Mouse (Mus musculus): ENCODE measurements at regions not wholly inside any gene's neighbourhood (a gene's known extent, or its start where the extent isn't known, plus 50 kb on each side); places are given as distances from the start of the nearest gene placed in this dataset.

- Histone ChIP-seq H3K9me3 (replicated peaks) (no peaks in the 10 kb centered on the region), H3K4me2 (no peak overlapping the region), H3K4me1 (peaks cover 41% of the 10 kb centered on the region), H3K36me3 (no peaks in the 10 kb centered on the region), H3K4me3 (replicated peaks) (no peak overlapping the region), H3K9ac (no peak overlapping the region), H3K27ac (no peak overlapping the region), H3K27me3 (no peaks in the 10 kb centered on the region)
- 65% methylated on average over 4 of the region's 4 CpGs for WGBS
- no peak for ATAC-seq (replicated peaks; ENCODE audit: low FRiP score)
These were observed 102.2 kb upstream of the Sulf2 start for GRCm38 (mm10) chr2:166257666-166258065.

GRCm38 (mm10) chr2:166256193-166256592 is 100.7 kb upstream of the Sulf2 start:
- Histone ChIP-seq H3K9me3 (replicated peaks) (no peaks in the 10 kb centered on the region), H3K4me2 (no peak overlapping the region), H3K36me3 (no peaks in the 10 kb centered on the region), H3K4me1 (peaks cover 26% of the 10 kb centered on the region), H3K27me3 (no peaks in the 10 kb centered on the region), H3K9ac (no peak overlapping the region), H3K4me3 (replicated peaks) (no peak overlapping the region), H3K27ac (no peak overlapping the region)
- 77% methylated on average over 10 of the region's 10 CpGs for WGBS
- no peak for ATAC-seq (replicated peaks; ENCODE audit: low FRiP score)

- H3K27ac ChIP-seq = no peak overlapping the region
- H3K4me2 ChIP-seq = no peak overlapping the region
- H3K27me3 ChIP-seq = no peaks in the 10 kb centered on the region
- H3K4me1 ChIP-seq = peaks cover 30% of the 10 kb centered on the region
- no peaks in the 10 kb centered on the region for H3K36me3 ChIP-seq
- ATAC-seq (replicated peaks; ENCODE audit: low FRiP score) = no peak
- no peak overlapping the region for H3K9ac ChIP-seq
- H3K9me3 ChIP-seq (replicated peaks) = no peaks in the 10 kb centered on the region
- H3K4me3 ChIP-seq (replicated peaks) = no peak overlapping the region
- WGBS = 89% methylated on average over 6 of the region's 6 CpGs
These were observed 99.1 kb upstream of the Sulf2 start for GRCm38 (mm10) chr2:166254581-166254980.

GRCm38 (mm10) chr2:166252107-166252506 is 96.6 kb upstream of the Sulf2 start:
- no peak for ATAC-seq (replicated peaks; ENCODE audit: low FRiP score)
- no peaks in the 10 kb centered on the region for H3K36me3 ChIP-seq
- no peak overlapping the region for H3K4me2 ChIP-seq
- no peak overlapping the region for H3K4me3 ChIP-seq (replicated peaks)
- no peaks in the 10 kb centered on the region for H3K9me3 ChIP-seq (replicated peaks)
- 93% methylated on average over 3 of the region's 3 CpGs for WGBS
- H3K27ac ChIP-seq = no peak overlapping the region
- H3K27me3 ChIP-seq = no peaks in the 10 kb centered on the region
- H3K4me1 ChIP-seq = peaks cover 23% of the 10 kb centered on the region
- no peak overlapping the region for H3K9ac ChIP-seq

GRCm38 (mm10) chr2:166251421-166251820 is 96.0 kb upstream of the Sulf2 start:
- no peaks in the 10 kb centered on the region for H3K27me3 ChIP-seq
- 57% methylated on average over 5 of the region's 5 CpGs for WGBS
- H3K36me3 ChIP-seq = no peaks in the 10 kb centered on the region
- no peak overlapping the region for H3K4me3 ChIP-seq (replicated peaks)
- no peak overlapping the region for H3K9ac ChIP-seq
- no peaks in the 10 kb centered on the region for H3K9me3 ChIP-seq (replicated peaks)
- peak overlapping the region; percentile 54 for H3K27ac ChIP-seq
- ATAC-seq (replicated peaks; ENCODE audit: low FRiP score) = no peak
- H3K4me1 ChIP-seq = peaks cover 28% of the 10 kb centered on the region
- no peak overlapping the region for H3K4me2 ChIP-seq

GRCm38 (mm10) chr2:166250571-166250970 is 95.1 kb upstream of the Sulf2 start:
- no peak overlapping the region for H3K4me3 ChIP-seq (replicated peaks)
- no peaks in the 10 kb centered on the region for H3K9me3 ChIP-seq (replicated peaks)
- no peaks in the 10 kb centered on the region for H3K27me3 ChIP-seq
- WGBS = 78% methylated on average over 10 of the region's 10 CpGs
- no peak for ATAC-seq (replicated peaks; ENCODE audit: low FRiP score)
- H3K27ac ChIP-seq = peak overlapping the region; percentile 54
- H3K4me2 ChIP-seq = no peak overlapping the region
- no peaks in the 10 kb centered on the region for H3K36me3 ChIP-seq
- H3K4me1 ChIP-seq = peaks cover 33% of the 10 kb centered on the region
- H3K9ac ChIP-seq = no peak overlapping the region

GRCm38 (mm10) chr2:166249338-166249950 is 94.0 kb upstream of the Sulf2 start:
- no peak for ATAC-seq (replicated peaks; ENCODE audit: low FRiP score)
- 21% methylated on average over 7 of the region's 7 CpGs for WGBS
- Histone ChIP-seq H3K27me3 (no peaks in the 10 kb centered on the region), H3K4me3 (replicated peaks) (no peak overlapping the region), H3K4me1 (peaks cover 42% of the 10 kb centered on the region), H3K9me3 (replicated peaks) (no peaks in the 10 kb centered on the region), H3K4me2 (no peak overlapping the region), H3K9ac (no peak overlapping the region), H3K27ac (peak overlapping the region; percentile 6; the same call in 1 of the 2 replicates), H3K36me3 (no peaks in the 10 kb centered on the region)

- H3K4me3 ChIP-seq (replicated peaks) = no peak overlapping the region
- H3K27me3 ChIP-seq = no peaks in the 10 kb centered on the region
- H3K36me3 ChIP-seq = no peaks in the 10 kb centered on the region
- no peak for ATAC-seq (replicated peaks; ENCODE audit: low FRiP score)
- 80% methylated on average over 17 of the region's 17 CpGs for WGBS
- H3K9ac ChIP-seq = no peak overlapping the region
- H3K4me2 ChIP-seq = no peak overlapping the region
- H3K27ac ChIP-seq = no peak overlapping the region
- H3K4me1 ChIP-seq = peaks cover 45% of the 10 kb centered on the region
- no peaks in the 10 kb centered on the region for H3K9me3 ChIP-seq (replicated peaks)
These were observed 91.1 kb upstream of the Sulf2 start for GRCm38 (mm10) chr2:166246401-166247189.

GRCm38 (mm10) chr2:166245219-166245618 is 89.8 kb upstream of the Sulf2 start:
- Histone ChIP-seq H3K9ac (no peak overlapping the region), H3K27me3 (no peaks in the 10 kb centered on the region), H3K36me3 (no peaks in the 10 kb centered on the region), H3K4me2 (no peak overlapping the region), H3K4me1 (peaks cover 36% of the 10 kb centered on the region), H3K27ac (no peak overlapping the region), H3K9me3 (replicated peaks) (peaks cover 5% of the 10 kb centered on the region; the same call in 1 of the 2 replicates), H3K4me3 (replicated peaks) (no peak overlapping the region)
- 20% methylated on average over 8 of the region's 8 CpGs for WGBS
- 0 out of 2 replicates have a peak, but pooled peaks have one; percentile 27 for ATAC-seq (replicated peaks; ENCODE audit: low FRiP score)

- Histone ChIP-seq H3K4me3 (replicated peaks) (no peak overlapping the region), H3K9me3 (replicated peaks) (peaks cover 8% of the 10 kb centered on the region; the same call in 1 of the 2 replicates), H3K27me3 (no peaks in the 10 kb centered on the region), H3K36me3 (no peaks in the 10 kb centered on the region), H3K27ac (no peak overlapping the region), H3K9ac (no peak overlapping the region), H3K4me1 (peaks cover 28% of the 10 kb centered on the region), H3K4me2 (no peak overlapping the region)
- 66% methylated on average over 14 of the region's 14 CpGs for WGBS
- no peak for ATAC-seq (replicated peaks; ENCODE audit: low FRiP score)
These were observed 87.5 kb upstream of the Sulf2 start for GRCm38 (mm10) chr2:166242786-166243521.

GRCm38 (mm10) chr2:166241310-166241709 is 85.8 kb upstream of the Sulf2 start:
- H3K27ac ChIP-seq = no peak overlapping the region
- no peak overlapping the region for H3K4me3 ChIP-seq (replicated peaks)
- no peaks in the 10 kb centered on the region for H3K36me3 ChIP-seq
- H3K27me3 ChIP-seq = no peaks in the 10 kb centered on the region
- WGBS = 89% methylated on average over 3 of the region's 3 CpGs
- peaks cover 8% of the 10 kb centered on the region; the same call in 1 of the 2 replicates for H3K9me3 ChIP-seq (replicated peaks)
- ATAC-seq (replicated peaks; ENCODE audit: low FRiP score) = no peak
- H3K4me1 ChIP-seq = peaks cover 31% of the 10 kb centered on the region
- no peak overlapping the region for H3K9ac ChIP-seq
- no peak overlapping the region for H3K4me2 ChIP-seq

GRCm38 (mm10) chr2:166240056-166240455 is 84.6 kb upstream of the Sulf2 start:
- Histone ChIP-seq H3K4me2 (no peak overlapping the region), H3K9me3 (replicated peaks) (peaks cover 8% of the 10 kb centered on the region; the same call in 1 of the 2 replicates), H3K4me1 (peaks cover 21% of the 10 kb centered on the region), H3K27me3 (no peaks in the 10 kb centered on the region), H3K36me3 (no peaks in the 10 kb centered on the region), H3K9ac (no peak overlapping the region), H3K27ac (no peak overlapping the region), H3K4me3 (replicated peaks) (no peak overlapping the region)
- WGBS = 75% methylated on average over 4 of the region's 4 CpGs
- ATAC-seq (replicated peaks; ENCODE audit: low FRiP score) = no peak

Measured in kidney, embryonic 15.5 days (tissue).